Mouse (Mus musculus) kidney, adult 2 months (tissue): ENCODE data around the gene Npas3. TPM values are rescaled to one million over a fixed set of nuclear protein-coding genes. Genes with fewer than 3 reads are reported as not detected.

ENCODE experiments used
- DNase-seq: peaks from one replicate; pipeline ENCODE4 v3.0.0; 2021
- H3K27ac ChIP-seq: fragments of 200-500 bp; 2 replicates; pipeline ENCODE4 v1.5.1; 2012; ENCODE audit warnings: low read depth, low read length, control low read depth, inconsistent platforms; ENCODE audit not compliant: insufficient read depth
- H3K27me3 ChIP-seq: fragments of 200-500 bp; replicated peaks from 2 replicates; pipeline ENCODE4 v1.6.1; 2012; ENCODE audit warnings: mild to moderate bottlenecking, moderate library complexity, low read length, inconsistent platforms; ENCODE audit not compliant: control insufficient read depth, insufficient read depth
- H3K36me3 ChIP-seq: fragments of 200-500 bp; 2 replicates; pipeline ENCODE4 v1.6.1; 2012; ENCODE audit warnings: mild to moderate bottlenecking, moderate library complexity, low read length, inconsistent platforms; ENCODE audit not compliant: control insufficient read depth, insufficient read depth
- H3K4me1 ChIP-seq: fragments of 200-500 bp; 2 replicates; pipeline ENCODE4 v1.6.1; 2011; ENCODE audit warnings: low read length; ENCODE audit not compliant: control insufficient read depth, insufficient read depth
- H3K4me3 ChIP-seq: fragments of 200-500 bp; 2 replicates; pipeline ENCODE4 v1.5.1; 2011; ENCODE audit warnings: mild to moderate bottlenecking, low read depth, low read length, control low read depth; ENCODE audit not compliant: insufficient read depth
- CTCF ChIP-seq: fragments of 200-500 bp; conservative IDR thresholded peaks from 2 replicates; pipeline ENCODE4 v1.5.1; 2011; ENCODE audit warnings: low read depth, mild to moderate bottlenecking, control low read depth, low read length, moderate library complexity, mixed read lengths; ENCODE audit not compliant: insufficient read depth, insufficient read length
- POLR2A ChIP-seq: fragments of 200-500 bp; IDR thresholded peaks from one replicate; pipeline ENCODE4 v1.6.1; 2011; ENCODE audit warnings: low read depth, low read length, control low read depth
- WGBS: fragments of 180-500 bp; shearing (Covaris S2); methylation state at CpG from one replicate; pipeline ENCODE4 v1.1.7; 2018; 5-methylcytosine and 5-hydroxymethylcytosine counted together
- polyA plus RNA-seq: library from polyadenylated mRNA; depleted of rRNA; stranded (reverse); fragments of >200 nt; gene quantifications from 2 replicates; pipeline ENCODE4 v1.2.3, GENCODE M21; 2012

The Npas3 gene
- polyA plus RNA-seq, 1 experiment = 0.11 TPM

- TF ChIP-seq POLR2A (no peak), CTCF (no peak)
- 36% methylated on average over 16 of the region's 16 CpGs for WGBS
- no peak overlapping the region for H3K4me3 ChIP-seq
- H3K4me1 ChIP-seq = no peaks in the 10 kb centered on the region
- DNase-seq = no peak
- no peaks in the 10 kb centered on the region for H3K36me3 ChIP-seq
- no peak overlapping the region for H3K27ac ChIP-seq
- no peaks in the 10 kb centered on the region for H3K27me3 ChIP-seq
Observed at GRCm38 (mm10) chr12:53738549-53739292, 490.2 kb downstream of the Npas3 start.

DNA sequence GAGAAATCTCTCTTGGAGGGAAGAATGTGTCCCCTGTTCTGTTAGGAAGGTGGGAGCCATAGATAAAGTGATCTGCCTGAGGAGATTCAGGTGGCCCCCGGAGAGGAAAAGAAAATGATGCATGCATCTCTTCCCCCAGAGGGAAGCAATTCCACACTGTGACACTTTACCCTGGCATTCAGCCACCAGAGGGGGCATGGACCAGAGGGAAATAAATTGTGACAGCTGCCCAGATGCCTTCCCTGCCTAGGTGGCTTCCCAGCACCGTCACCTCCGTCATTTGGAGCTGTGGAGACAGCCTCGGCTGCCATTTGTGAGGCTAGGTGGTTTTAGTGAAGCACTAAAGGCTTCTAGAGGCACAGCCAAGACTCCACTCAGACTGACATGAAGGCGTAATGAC is 498.2 kb downstream of the Npas3 start:
- 35% methylated on average over 5 of the region's 5 CpGs for WGBS
- Histone ChIP-seq H3K36me3 (no peaks in the 10 kb centered on the region), H3K27me3 (no peaks in the 10 kb centered on the region), H3K27ac (no peak overlapping the region), H3K4me1 (no peaks in the 10 kb centered on the region), H3K4me3 (no peak overlapping the region)
- DNase-seq = no peak
- TF ChIP-seq CTCF (no peak), POLR2A (no peak)

DNA sequence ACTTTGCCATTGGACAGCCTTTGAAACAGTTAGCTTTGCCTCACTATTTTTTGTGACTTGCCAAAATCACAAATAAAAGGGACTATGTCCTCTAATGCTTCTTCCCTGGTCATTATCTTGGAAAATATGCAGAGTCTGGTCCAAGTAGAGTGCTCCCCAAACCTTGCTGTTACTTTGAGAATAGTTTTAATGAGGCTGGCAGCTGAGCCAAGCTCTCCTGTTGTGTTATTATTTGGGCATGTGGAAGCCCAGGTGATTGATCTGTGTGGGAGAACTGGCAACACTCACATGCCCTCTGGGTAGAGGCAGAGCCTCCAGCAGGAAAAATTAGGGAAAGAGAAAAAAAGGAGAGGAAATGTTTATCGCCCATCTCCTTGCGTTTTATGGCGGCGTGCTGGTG is 500.9 kb downstream of the Npas3 start:
- H3K36me3 ChIP-seq = no peaks in the 10 kb centered on the region
- no peak overlapping the region for H3K27ac ChIP-seq
- no peaks in the 10 kb centered on the region for H3K4me1 ChIP-seq
- DNase-seq = no peak
- H3K4me3 ChIP-seq = no peak overlapping the region
- no peaks in the 10 kb centered on the region for H3K27me3 ChIP-seq
- 71% methylated on average over 4 of the region's 4 CpGs for WGBS
- TF ChIP-seq CTCF (no peak), POLR2A (no peak)

DNA sequence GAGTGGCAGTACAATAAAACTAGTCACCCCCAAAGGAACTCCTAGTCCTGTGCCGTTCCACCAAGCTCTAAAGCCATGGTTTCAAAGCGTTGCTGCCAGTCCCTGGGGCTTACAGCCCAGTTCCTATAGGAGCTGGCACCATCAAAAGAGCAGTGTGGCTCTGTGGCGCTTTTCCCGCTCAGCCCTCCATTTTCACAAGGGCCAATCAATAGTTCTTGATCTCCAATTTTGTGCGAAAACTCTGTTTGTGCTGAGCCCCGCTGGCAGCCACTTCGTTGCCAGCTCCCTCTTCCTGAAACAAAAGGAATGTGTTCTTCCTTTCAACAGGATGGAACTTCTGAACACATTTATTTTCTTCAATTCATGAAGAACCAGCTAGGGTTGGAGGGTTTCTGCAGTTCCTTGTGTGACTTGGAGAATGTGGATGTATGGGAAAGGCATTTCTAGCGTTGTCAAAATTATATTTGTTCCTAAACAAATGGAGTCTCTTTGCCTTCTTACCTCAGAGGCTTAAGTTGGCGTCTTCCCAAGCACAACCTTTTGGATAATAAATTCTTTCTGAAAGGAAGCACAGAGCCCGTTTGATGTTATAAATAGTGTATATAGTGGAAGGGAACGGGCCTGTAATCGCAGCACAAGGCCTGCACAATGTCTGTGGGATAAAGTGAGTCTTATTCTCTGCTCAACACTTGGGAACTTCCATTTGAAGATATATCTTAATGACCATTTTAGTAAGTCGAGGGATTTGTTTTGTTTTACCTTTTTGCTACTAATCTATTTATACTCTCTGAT is 504.0 kb downstream of the Npas3 start:
- Histone ChIP-seq H3K36me3 (no peaks in the 10 kb centered on the region), H3K4me1 (no peaks in the 10 kb centered on the region), H3K27ac (no peak overlapping the region), H3K27me3 (no peaks in the 10 kb centered on the region), H3K4me3 (no peak overlapping the region)
- TF ChIP-seq CTCF (no peak), POLR2A (no peak)
- DNase-seq = no peak
- 75% methylated on average over 13 of the region's 13 CpGs for WGBS

- 57% methylated on average over 13 of the region's 13 CpGs for WGBS
- Histone ChIP-seq H3K4me3 (no peak overlapping the region), H3K27ac (no peak overlapping the region), H3K27me3 (no peaks in the 10 kb centered on the region), H3K36me3 (no peaks in the 10 kb centered on the region), H3K4me1 (no peaks in the 10 kb centered on the region)
- no peak for DNase-seq
- no peak for TF ChIP-seq POLR2A
- TF ChIP-seq CTCF = no peak
Observed at GRCm38 (mm10) chr12:53753368-53753937, 505.0 kb downstream of the Npas3 start.

DNA sequence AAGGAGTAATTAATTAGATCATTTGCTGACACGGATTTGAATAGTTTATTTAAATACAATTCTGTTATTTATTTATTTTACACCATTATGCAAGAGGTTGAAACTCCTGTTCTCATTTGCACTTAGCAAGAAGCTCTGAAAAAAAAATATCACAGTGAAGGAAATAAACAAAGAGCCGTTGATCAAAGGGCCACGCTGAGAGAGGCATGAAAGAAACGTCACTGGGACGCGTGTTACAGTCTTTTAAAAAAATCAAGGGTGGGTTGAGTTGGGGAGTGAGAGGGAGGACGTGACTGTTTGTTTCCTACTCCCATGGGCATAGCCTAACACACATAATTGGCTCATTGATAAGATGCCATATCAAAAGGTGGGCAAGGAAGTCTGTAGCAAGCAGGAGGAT is 505.8 kb downstream of the Npas3 start:
- TF ChIP-seq POLR2A = no peak
- no peak for TF ChIP-seq CTCF
- no peaks in the 10 kb centered on the region for H3K4me1 ChIP-seq
- no peaks in the 10 kb centered on the region for H3K27me3 ChIP-seq
- no peaks in the 10 kb centered on the region for H3K36me3 ChIP-seq
- H3K4me3 ChIP-seq = no peak overlapping the region
- no peak for DNase-seq
- H3K27ac ChIP-seq = no peak overlapping the region
- 44% methylated on average over 7 of the region's 7 CpGs for WGBS

GRCm38 (mm10) chr12:53757631-53758030 is 509.2 kb downstream of the Npas3 start:
- H3K4me3 ChIP-seq = no peak overlapping the region

More at GRCm38 (mm10) chr12:53757631-53758030, 509.2 kb downstream of the Npas3 start:
- Histone ChIP-seq H3K27ac (no peak overlapping the region), H3K36me3 (no peaks in the 10 kb centered on the region), H3K4me1 (no peaks in the 10 kb centered on the region), H3K27me3 (no peaks in the 10 kb centered on the region)
- no peak for DNase-seq
- no peak for TF ChIP-seq POLR2A
- TF ChIP-seq CTCF = no peak
- WGBS = 43% methylated on average over 6 of the region's 6 CpGs
